Mouse (Mus musculus) thymus, adult 18-20 months (tissue): Measurements from ENCODE around the gene Rrnad1.

Experiments
- DNase-seq, 2 experiments: peaks; one replicate each; pipeline ENCODE4 v3.0.0; 2022; ENCODE audit warnings: mixed read lengths in 2 of 2

The Rrnad1 gene

GRCm38 (mm10) chr3:87930078-87930795 lies at the start of gene Rrnad1, which contains the start of gene Isg20l2:
Gene Rrnad1, minus strand, starts transcription at chr3:87930717.
Gene Isg20l2, plus strand, starts transcription at chr3:87930314.
- DNase-seq = peak; percentile 93 to 95

- DNase-seq = no peak
Observed at GRCm38 (mm10) chr3:87980085-87980484, 49.6 kb upstream of the Rrnad1 start.

- no peak for DNase-seq
Observed at GRCm38 (mm10) chr3:87979493-87979892, 49.0 kb upstream of the Rrnad1 start.

- no peak for DNase-seq
Observed at GRCm38 (mm10) chr3:87974381-87974987, 44.0 kb upstream of the Rrnad1 start.

GRCm38 (mm10) chr3:87973593-87974380 lies 43.3 kb upstream of the Rrnad1 start:
- no peak for DNase-seq

GRCm38 (mm10) chr3:87972776-87973175 lies 42.3 kb upstream of the Rrnad1 start:
- no peak for DNase-seq

GRCm38 (mm10) chr3:87972203-87972664 lies 41.7 kb upstream of the Rrnad1 start:
- DNase-seq = no peak

GRCm38 (mm10) chr3:87971489-87972202 lies 41.1 kb upstream of the Rrnad1 start:
- DNase-seq = no peak

GRCm38 (mm10) chr3:87970939-87971488 lies 40.5 kb upstream of the Rrnad1 start, which contains the start of gene Nes:
Gene Nes, plus strand, starts transcription at chr3:87971078.
- DNase-seq = no peak

- DNase-seq = no peak
Observed at GRCm38 (mm10) chr3:87970184-87970938, 39.8 kb upstream of the Rrnad1 start.

GRCm38 (mm10) chr3:87960586-87961191 lies 30.2 kb upstream of the Rrnad1 start:
- peak; percentile 56 to 62 for DNase-seq

- DNase-seq = no peak
Observed at GRCm38 (mm10) chr3:87960191-87960585, 29.7 kb upstream of the Rrnad1 start.

- DNase-seq = no peak
Observed at GRCm38 (mm10) chr3:87959371-87959770, 28.9 kb upstream of the Rrnad1 start.

- DNase-seq = no peak
Observed at GRCm38 (mm10) chr3:87958967-87959366, 28.4 kb upstream of the Rrnad1 start.

- no peak for DNase-seq
Observed at GRCm38 (mm10) chr3:87958476-87958875, 28.0 kb upstream of the Rrnad1 start.

- no peak for DNase-seq
Observed at GRCm38 (mm10) chr3:87958056-87958455, 27.5 kb upstream of the Rrnad1 start.

GRCm38 (mm10) chr3:87952440-87952839 lies 21.9 kb upstream of the Rrnad1 start:
- no peak for DNase-seq

- DNase-seq = no peak
Observed at GRCm38 (mm10) chr3:87951946-87952345, 21.4 kb upstream of the Rrnad1 start.

- no peak for DNase-seq
Observed at GRCm38 (mm10) chr3:87949955-87950515, 19.5 kb upstream of the Rrnad1 start.

- no peak for DNase-seq
Observed at GRCm38 (mm10) chr3:87949266-87949954, 18.9 kb upstream of the Rrnad1 start.
